Mouse (Mus musculus) gastrocnemius, postnatal 4 days (tissue): ENCODE data around the gene Hadh. TPM values are rescaled to one million over a fixed set of nuclear protein-coding genes. Genes with fewer than 3 reads are reported as not detected.

ENCODE experiments used
- DNase-seq, 2 experiments: peaks; one replicate each; pipeline ENCODE4 v3.0.0; 2021 to 2022; ENCODE audit warnings: low spot score in 2 of 2, mixed read lengths in 2 of 2
- long read RNA-seq, 2 experiments: library from polyadenylated mRNA; stranded (forward); transcript quantifications; one replicate each; pipeline ENCODE4 v2.0.0; 2021
- total RNA-seq, 2 experiments: library from RNA; stranded (reverse); gene quantifications; 2 replicates each; pipeline ENCODE4 v1.2.3; 2021

The Hadh gene
- total RNA-seq: 100 to 1,000 TPM; 247 to 255 TPM
- long read RNA-seq, experiment 1, transcript Hadh-201 (8 exons, 1,789 nt): major isoform, 400 of 413 reads
- long read RNA-seq, experiment 1, partial matches to known transcripts: 9 of 413 reads
- long read RNA-seq, experiment 1, other reads (novel, unspliced or antisense): 4 of 413 reads
- long read RNA-seq, experiment 2, transcript Hadh-201 (8 exons, 1,789 nt): major isoform, 438 of 463 reads
- long read RNA-seq, experiment 2, partial matches to known transcripts: 17 of 463 reads
- long read RNA-seq, experiment 2, other reads (novel, unspliced or antisense): 8 of 463 reads

DNA sequence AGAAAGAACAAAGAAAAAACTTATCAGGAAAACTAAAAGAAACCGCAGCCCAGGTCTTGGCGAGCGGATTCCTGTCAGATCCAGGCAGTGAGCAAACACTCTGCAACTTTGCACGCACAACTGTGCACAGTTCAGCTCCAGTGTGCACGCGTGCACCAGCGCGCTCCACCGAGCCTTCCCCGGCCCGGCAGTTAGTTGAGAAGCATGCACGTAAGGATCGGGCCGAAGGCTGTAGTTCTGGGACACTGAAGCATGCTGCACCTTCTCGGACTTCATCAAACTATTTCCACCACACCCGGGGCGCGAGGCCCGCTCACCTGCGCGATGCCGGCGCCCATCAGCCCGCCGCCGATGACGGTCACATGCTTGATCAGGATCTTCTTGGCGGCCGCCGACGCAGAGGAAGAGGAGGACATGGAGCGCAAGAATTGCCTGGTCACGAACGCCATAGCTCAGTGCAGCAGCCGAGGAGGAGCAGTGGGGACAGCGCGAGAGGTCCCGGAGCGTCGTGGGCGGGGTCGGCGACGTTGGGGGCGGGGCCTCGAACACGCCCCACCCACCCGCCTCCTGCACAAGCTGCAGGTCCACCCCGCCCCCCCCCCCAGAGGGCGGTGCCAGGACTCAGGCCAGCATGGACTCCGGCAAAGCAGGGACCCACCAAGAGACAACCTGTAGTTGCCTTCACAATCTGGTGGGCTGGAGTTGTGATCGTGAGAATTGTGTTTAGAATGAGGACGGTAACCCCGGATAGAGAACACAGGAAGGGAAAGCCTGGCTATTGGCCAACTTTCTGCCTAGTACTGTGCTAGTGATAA, at the start of gene Hadh:
Gene Hadh, minus strand, starts transcription at position 543 of the 815 bp plus-strand sequence.
- peak; percentile 81 to 83 for DNase-seq

- DNase-seq: peak; percentile 61 to 79
These were observed 48.3 kb upstream of the Hadh start for GRCm38 (mm10) chr3:131320184-131320583.

DNA sequence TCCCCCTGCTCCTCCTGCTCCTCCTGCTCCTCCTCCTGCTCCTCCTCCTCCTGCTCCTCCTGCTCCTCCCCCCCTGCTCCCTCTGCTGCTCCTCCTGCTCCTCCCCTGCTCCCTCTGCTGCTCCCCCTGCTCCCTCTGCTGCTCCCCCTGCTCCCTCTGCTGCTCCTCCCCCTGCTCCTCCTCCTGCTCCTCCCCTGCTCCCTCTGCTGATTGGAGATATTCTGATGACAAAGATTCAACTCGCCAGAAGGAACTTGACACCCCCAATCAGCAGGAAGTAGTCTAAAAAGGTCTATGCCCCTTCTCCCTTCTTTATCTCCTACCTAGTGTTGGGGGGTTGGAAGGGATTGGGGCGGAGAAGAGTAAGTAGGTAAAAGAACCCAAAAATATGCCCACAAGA, 46.3 kb upstream of the Hadh start:
- no peak for DNase-seq

- DNase-seq: no peak
These were observed 45.2 kb upstream of the Hadh start for GRCm38 (mm10) chr3:131317126-131317525.

DNA sequence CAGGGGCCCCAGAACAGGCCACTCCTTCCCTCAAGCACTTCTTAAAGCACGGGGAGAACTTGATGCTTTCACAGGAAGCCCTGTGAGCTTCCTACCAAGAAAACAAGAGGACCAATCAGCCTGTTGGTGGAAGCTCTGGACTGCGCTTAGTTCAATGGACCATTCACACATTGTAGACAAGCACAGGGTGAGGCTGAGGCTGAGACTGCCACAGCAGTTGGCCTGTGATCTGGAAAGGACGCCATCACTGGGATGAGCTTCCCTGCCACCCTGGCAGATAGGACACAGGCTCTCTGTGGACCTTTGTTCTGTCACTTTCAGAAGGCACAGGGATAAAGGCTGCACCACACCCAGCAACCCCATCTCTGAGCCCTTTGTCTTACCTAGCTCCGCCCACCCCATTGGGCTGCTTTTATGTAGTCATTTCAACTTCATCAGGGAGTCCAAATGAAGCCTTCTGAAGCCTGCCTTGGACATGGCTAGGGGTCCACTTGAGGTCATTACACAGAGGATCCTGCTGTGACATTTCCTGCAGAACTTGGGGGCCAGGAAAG, 44.1 kb upstream of the Hadh start:
- DNase-seq: no peak

GRCm38 (mm10) chr3:131312340-131312739, 40.4 kb upstream of the Hadh start:
- no peak for DNase-seq

DNA sequence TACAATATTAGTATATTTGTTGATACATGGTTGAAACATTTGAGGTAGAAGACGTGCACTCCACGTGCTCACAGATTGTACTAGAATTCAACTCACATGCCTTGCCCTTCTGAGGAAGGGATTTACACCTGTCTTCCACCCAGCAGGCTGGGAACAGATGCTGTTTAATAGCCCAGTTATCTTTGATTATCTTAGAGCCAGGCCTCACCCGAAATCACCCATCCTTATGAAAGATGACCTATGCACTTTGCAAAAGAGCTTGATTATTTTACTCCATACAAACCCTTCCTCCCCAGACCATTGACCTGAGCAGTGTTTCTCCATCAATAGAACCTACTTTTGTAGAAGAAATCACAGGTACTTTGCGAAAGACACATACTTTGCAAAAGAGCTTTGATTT, 38.7 kb upstream of the Hadh start:
- DNase-seq: no peak

- no peak for DNase-seq
These were observed 35.9 kb upstream of the Hadh start for GRCm38 (mm10) chr3:131307811-131308210.

DNA sequence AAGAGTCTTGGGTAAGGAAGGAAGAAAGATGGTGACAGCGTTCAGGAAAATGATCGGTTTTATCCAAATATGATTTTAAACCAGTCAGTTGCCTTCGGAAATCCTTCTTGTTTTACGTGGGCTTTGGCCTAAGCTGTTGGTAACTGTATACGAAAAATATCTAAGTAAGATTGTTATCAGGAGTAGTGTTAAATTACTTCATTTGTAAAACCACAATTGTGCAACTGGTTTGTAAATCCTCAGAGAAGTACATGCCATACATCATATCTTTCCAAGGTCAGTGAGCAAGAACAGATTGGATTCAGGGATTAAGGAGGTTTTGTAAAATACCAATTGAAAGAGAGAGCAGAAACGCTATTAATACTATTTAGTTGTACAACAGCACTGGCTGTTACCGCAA, 34.4 kb upstream of the Hadh start:
- DNase-seq: no peak

- DNase-seq: no peak
These were observed 31.4 kb upstream of the Hadh start for GRCm38 (mm10) chr3:131303320-131303714.

DNA sequence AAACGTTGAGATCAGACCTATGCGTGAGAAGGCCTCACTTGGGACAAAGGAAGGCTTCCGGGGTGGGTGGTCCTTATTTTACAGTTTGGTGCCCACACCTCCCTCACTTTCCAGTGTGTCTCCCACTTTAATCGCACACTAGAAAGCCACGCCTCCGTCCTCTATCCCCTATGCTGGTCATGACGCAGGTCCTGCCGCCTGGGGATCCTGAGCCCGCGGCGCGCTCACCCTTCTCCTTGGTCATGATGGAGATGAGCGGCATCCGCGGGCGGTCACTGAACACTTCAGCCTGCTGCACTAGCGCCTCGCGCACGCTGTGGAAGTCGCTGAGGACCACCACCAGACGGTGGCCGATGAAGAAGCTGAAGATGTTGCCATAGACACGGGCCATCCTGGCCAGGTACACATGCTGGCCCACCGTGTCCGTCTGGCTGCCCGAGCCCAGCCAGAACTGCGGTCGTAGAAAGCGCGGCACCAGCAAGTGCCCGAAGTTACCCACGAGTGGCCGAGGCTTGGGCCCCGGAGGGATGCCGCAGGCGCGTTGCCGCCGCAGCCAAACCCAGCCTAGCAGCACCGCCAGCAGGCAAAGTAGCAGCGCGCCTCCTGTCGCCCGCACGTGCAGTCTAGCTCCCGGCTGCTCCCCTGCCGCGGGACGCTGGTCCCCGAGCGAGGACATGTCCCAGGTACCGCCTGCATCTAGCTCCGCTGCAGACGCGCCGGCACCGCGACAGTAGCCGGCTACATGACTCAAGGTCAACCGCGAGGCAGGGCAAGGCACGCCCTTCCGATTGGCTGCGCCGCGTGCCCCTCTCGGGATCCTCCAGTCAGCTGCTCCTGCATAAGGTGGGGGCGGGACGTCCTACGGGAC, 30.8 kb upstream of the Hadh start, which contains the start of gene Cyp2u1:
Gene Cyp2u1, minus strand, starts transcription at position 776 of the 868 bp plus-strand sequence.
- peak; percentile 71 to 86 for DNase-seq

DNA sequence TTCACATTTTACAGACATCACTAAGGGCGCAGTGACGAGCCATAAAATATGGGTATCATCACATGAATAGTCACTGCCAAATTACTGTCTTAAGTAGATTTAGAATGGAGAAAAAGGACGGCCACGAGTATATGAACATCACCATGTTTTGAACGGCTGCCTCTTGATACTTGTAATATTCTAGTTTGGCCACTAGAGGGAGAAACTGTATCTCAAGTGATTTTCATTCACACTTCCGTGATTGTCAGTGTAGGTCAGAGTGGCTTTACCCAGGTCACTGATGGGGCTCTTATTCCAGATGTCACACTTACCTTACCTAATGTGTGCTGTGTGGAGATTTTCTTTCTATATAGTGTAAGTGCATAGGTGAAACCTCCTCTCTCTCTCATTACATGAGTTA, 28.0 kb upstream of the Hadh start:
- DNase-seq: no peak

DNA sequence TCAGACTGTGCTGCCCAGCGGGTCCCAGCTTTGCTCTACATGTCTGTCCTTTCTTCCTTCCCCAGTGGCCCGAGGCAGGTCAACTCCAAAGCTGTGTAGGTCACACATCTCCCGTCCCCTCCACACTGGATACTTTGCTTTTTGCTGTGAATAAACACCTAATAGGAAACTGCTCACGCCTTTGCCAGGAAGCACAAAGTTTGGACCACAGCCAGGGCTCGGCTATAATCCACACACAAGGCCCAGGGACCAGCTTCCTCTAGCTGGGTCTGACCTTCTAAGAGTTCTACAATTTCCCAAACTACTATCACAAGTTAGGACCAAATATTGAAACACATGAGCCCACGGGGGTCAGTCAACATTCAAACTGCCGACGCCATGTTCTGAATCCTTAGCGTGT, 27.2 kb upstream of the Hadh start:
- no peak for DNase-seq

GRCm38 (mm10) chr3:131296893-131297292, 25.0 kb upstream of the Hadh start:
- no peak for DNase-seq

DNA sequence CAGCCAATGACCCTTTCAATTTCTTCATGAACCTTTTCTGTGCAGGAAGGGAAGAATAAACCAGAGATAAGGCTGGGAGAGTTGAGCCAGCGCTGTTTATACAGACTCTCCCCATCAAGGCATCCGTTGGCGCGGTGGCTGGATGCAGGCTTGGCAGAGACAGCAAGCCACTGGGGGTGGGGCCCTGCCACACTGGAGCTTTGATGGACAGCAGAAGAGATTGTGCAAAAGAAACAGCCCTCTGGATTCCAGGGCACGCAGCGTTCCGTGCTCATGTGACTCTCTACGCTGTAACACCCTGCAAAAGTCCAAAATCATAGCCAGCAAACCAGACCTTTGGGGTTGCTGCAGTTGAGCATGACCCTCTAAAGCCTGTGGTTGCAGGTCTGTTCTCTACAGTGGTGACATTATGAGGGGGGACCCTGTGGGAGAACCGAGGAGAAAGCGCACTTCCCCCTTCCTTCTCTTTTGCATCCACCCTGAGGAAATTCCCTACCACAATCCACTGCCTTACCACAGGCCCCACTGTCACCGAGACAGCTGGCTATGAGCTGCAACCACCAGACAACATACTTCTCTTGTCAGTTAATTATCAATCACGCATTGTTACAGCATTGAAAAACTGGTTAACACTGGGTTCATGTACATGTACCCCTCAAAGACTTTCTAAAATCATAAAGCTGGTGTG, 23.8 kb upstream of the Hadh start:
- no peak for DNase-seq

- DNase-seq: no peak
These were observed 22.6 kb upstream of the Hadh start for GRCm38 (mm10) chr3:131294503-131294902.

GRCm38 (mm10) chr3:131292959-131293358, 21.1 kb upstream of the Hadh start:
- no peak for DNase-seq

DNA sequence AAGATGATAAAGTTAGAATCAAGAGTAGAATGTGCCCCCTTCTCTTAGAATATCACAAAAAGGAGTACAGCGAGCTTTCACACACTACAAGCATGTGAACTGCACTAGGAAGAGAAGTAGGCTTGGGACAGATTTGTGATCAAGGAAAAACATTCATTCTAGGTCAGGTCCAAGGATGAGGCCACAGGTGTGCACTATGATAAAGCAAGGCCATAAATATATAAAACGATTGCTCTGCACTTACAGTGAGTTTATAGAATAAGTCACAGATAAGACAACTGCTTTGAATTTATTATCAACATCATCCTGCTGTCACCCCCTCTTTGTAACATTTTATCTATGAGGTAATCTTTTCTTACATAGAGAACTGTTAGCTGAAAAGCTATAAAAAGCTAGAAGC, 20.4 kb upstream of the Hadh start:
- no peak for DNase-seq

DNA sequence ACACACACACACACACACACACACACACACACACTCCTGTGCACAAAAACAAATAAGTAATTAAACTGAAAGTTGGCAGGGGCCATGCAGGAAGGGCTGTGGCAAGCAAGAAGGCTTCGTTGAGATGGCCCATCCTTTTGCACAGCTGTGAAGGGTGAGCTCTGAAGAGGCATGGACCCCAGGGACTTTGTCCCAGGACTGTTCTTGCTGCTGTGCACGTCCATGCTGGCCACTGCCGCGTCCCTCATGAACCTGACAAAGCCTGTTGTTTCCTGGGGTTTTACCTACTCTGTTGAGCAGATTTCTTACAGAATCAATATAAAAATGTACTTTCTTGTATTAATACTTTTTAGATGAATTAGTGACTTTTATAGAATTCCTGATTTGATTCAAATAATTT, 20.0 kb upstream of the Hadh start:
- DNase-seq: no peak

- no peak for DNase-seq
These were observed 2.2 kb upstream of the Hadh start for GRCm38 (mm10) chr3:131274151-131274550.
